Mouse (Mus musculus): ENCODE measurements around the gene Btbd18.

- TF ChIP-seq CTCF (IDR thresholded peaks at IDR 0.05; ENCODE audit: control insufficient read depth, insufficient read depth, low read length) (no peak), POLR2A (IDR thresholded peaks at IDR 0.05; ENCODE audit: borderline replicate concordance, control insufficient read depth, low read depth, low read length) (no peak; the same call in 1 of the 2 replicates)
Measured at GRCm38 (mm10) chr2:84669828-84670568, 11.1 kb downstream of the Btbd18 start.

Measured in bone marrow, adult 2 months (tissue).